Mouse (Mus musculus) gastrocnemius, postnatal 10 days (tissue): ENCODE data around the gene Gm49361. TPM values are rescaled to one million over a fixed set of nuclear protein-coding genes. Genes with fewer than 3 reads are reported as not detected.

Source experiments
- DNase-seq: peaks from one replicate; pipeline ENCODE4 v3.0.0; 2021; ENCODE audit warnings: mixed read lengths
- total RNA-seq, 2 experiments: library from RNA; stranded (reverse); gene quantifications; 2 replicates each; pipeline ENCODE4 v1.2.3; 2021

Gene Gm49361
- total RNA-seq, 2 experiments from 2014 or later: not detected

- DNase-seq: no peak
These were observed 125.2 kb downstream of the Gm49361 start for GRCm38 (mm10) chr14:57620598-57621236.

GRCm38 (mm10) chr14:57619487-57619886, 126.4 kb downstream of the Gm49361 start:
- no peak for DNase-seq

DNA sequence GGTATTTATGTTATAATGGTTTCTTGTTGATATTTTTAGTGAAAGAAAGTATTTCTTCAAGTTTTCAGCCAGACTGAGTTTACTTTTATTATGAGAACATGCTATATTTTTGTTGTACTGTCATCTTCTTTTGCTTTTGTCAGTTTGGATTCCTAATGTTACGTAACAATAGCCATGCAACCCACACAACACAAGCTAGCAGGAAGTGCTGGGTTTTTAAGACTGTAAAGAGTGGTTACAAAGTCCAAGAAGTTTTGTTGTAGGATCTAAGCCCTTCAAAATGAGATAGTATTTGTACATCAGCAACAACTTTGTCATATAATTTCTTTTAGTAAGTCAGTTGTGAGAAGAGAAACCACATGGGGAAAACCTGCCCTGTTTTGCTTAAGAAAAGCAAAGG, 128.2 kb downstream of the Gm49361 start:
- no peak for DNase-seq

DNA sequence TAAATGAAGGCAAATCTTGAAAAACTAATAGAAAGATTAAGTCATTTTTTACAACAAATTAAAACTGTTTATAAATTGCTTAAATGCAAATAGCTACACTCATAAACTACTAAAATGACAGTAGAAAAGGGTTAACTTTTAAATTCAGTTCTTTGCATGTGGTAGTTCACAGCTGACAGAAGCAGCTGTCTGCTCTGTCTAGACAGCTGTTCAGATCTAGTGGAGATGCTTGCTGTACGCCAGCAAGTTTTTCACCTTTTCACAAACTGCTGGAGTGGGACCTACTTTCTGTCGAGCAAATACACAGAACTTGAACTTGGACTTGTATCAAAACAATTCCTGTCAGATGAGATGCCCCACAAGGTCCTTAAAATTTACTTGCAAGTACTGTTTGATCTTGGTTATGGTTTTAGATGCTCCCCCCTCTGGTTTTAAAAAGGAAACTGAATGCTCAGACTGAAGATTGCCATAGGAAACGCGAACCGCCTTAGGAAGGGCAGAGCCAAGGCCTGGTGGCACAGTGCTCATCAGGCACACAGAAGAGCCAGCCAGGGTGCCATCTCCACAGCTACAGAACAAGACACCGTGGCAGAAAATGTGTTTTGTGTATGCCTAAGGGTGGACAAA, 129.5 kb downstream of the Gm49361 start:
- no peak for DNase-seq

DNA sequence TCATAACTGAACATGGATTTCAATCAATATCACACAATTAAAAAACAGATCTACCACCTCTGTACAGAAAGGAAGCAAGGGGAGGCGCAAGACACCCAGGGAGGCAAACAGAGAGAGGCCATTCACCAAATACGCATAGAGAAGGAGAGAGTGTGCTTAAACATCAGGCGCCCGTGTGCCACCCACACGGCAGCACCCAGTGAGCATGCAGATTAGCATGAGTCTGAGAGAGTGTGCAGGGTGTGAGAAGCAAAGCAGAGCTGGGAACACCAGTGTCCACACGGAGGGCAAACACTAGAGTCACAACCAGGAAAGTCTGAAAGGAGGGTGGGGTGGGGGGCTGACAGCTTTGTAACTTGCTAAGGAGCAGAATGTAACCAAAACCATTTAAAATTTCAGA, 130.1 kb downstream of the Gm49361 start:
- DNase-seq: no peak

DNA sequence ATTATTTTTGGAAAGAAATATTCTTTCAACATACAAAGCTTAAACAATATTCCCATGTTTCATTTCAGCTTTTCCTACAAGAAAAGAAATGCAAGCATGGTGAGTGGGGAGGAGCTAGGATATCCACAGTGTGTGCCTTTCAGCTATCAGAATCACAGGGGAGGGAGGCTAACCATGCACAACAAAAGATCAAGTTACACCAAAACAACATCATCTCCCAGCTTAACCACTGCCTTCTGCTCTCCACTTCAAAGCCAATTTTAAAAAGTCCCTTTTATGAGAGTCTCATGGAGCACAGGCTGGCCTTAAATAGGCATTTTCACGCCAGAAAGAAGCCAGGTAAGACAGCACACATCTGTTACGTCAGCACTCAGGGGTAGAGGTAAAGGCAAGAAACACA, 134.9 kb downstream of the Gm49361 start:
- DNase-seq: no peak

DNA sequence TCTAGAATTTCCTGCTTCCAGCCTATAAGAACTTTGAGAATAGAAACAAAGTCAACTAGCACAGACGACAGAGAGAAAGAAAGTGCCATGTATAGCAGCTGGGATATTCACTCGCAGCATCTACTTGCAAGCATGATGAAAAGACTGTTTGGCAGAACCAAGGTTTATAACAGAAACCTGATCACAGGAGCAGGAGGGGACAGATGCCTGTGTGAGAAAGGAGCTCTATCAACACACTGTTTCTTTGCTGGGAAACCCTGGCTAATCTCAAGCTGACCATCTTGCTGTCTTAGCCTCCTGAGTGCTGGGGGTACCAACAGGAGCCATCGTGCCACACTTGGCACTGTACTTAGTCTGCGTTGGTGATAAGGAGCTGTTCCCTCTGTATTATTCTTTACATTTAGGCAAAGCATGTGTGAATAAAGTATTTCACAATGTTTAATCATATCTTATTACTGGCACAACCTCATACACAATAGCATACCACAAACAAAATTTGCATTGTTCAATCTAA, 136.0 kb downstream of the Gm49361 start:
- no peak for DNase-seq

DNA sequence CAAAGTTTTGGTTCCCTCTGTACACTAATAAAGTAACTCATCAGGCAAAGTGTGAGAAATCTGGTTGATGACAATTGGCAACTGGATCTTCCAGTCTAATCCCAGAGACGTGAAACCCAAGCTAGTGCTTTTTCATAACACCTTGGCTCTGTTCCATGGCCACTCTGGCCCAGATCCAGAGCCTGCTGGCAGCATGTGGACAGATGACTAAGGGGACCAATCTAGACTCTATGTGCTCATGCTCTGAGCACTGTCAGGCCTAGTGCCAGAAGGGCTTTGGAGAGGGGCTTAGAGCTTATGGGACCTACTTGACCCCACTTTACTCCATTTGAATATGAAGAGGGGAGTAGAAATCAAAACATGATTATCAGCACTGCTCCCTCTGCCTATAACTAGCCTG, 138.4 kb downstream of the Gm49361 start:
- DNase-seq: peak; percentile 95

DNA sequence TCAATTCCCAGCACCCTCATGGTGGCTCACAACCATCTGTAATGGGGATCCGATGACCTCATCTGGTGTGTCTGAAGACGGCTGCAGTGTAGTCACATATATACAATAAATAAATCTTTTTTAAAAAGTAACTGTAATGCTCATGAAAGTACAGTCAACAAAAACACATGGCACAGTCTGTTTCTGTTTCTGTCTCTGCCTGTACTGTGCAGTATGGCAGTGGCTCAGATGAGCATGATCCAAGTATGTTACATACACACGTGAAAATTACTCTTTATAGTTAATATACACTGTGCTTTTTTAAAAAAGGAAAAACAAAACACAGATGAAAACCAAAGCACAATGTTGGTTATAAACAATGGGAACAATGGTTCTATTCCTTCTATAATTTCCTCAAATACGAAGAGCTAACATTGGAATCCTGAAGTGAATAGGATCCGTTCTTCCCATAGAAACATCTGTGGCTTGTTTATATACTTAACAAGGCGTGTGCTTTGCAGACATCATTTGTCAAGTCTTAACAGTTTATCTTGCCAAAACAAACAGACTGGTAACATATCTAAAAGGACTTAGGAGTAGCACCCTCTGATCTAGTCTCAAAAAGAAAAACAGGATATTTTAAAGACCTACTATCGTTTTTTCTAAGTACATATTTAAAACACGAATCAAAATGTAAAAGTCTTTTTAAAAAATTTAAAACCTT, 139.1 kb downstream of the Gm49361 start:
- no peak for DNase-seq

DNA sequence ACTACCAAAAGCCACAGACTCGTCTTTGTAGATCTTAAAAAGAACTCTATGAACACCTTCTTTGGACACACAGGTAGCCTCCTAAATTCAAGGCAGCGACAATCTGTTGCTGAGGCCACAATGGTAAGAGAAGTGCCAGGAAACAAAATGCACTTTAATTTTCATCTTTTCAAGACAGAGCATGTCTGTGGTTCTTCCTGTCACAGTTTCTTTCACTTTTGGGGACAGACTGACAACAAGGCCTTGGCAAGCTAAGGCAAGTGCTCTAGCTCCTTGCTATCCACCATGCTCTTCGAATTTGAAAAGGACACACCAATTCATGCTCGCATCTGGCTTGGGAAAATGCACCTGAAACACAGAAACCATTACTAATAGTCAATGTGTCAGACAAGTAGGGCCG, 152.6 kb downstream of the Gm49361 start:
- no peak for DNase-seq

Other genes starting within 250 kb of the Gm49361 start
- 1 to 10 TPM; 7.7 to 9.3 TPM for gene Il17d, start 221.3 kb downstream of the Gm49361 start, total RNA-seq
- 10 to 100 TPM; 23.2 to 27.4 TPM for gene Eef1akmt1, start 174.5 kb downstream of the Gm49361 start, total RNA-seq
- 10 to 100 TPM; 12.3 to 17.0 TPM for gene Xpo4, start 80.7 kb downstream of the Gm49361 start, total RNA-seq
- gene Lats2, start 12.3 kb upstream of the Gm49361 start, total RNA-seq: 10 to 100 TPM; 21.7 to 26.7 TPM
- gene Sap18, start 52.1 kb upstream of the Gm49361 start, total RNA-seq: 10 to 100 TPM; 54.2 to 56.0 TPM
- 1 to 10 TPM; 2.3 to 3.0 TPM for gene Ska3, start 80.1 kb upstream of the Gm49361 start, total RNA-seq
- gene Mrpl57, start 80.1 kb upstream of the Gm49361 start, total RNA-seq: 10 to 100 TPM; 65.1 to 77.2 TPM
- 10 to 100 TPM; 15.0 to 19.2 TPM for gene Zdhhc20, start 144.2 kb upstream of the Gm49361 start, total RNA-seq